Mouse (Mus musculus) natural killer cell, adult 2 months (primary cell): ENCODE measurements around the gene Epn3.

Source experiments
- DNase-seq, 2 experiments: peaks; one replicate each; pipeline ENCODE4 v3.0.0; 2022; ENCODE audit warnings: low spot score in 2 of 2

The Epn3 gene

GRCm38 (mm10) chr11:94498093-94498996 lies 1.4 kb downstream of the Epn3 start:
- DNase-seq = no peak

DNA sequence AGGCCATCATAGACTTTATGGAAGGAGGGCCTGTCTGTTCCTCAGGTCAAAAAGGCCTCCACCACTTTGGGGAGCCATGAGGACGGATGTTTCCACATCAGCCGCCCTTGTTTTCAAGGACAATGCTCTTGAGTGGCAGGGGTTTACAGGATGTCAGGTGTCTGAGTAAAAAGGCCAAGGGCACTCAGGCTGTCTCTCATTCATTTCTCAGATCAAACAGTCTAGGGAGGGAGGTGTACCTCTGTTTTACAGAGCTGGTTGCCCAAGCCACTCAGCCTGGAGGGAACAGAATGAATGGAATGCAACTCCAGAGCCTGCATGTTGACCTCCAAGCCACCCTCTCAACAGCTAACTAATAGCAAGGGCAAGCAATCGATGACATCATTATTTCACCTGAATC lies 4.4 kb downstream of the Epn3 start:
- DNase-seq = no peak

DNA sequence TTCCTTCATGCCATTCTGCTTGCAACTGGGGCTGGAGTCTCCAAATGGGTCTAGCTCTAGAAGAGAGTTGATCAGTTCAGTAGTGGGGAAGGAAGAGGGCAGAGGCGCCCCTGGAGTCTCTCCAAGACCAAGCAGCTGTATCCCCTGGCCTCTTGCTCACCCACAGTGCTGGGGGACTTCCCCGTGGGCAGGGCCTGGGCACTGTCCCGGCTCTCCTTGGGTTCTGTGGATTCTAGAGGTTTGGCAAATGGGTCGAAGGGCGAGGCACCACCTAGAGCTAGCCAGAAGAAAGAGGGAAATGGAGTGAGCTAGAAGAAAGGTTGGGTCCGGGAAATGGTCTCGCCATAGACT lies 8.1 kb downstream of the Epn3 start:
- no peak for DNase-seq

GRCm38 (mm10) chr11:94491035-94491748 lies 8.6 kb downstream of the Epn3 start:
- peak; percentile 20 to 30 for DNase-seq

GRCm38 (mm10) chr11:94489745-94490144 lies 10.0 kb downstream of the Epn3 start:
- no peak for DNase-seq

DNA sequence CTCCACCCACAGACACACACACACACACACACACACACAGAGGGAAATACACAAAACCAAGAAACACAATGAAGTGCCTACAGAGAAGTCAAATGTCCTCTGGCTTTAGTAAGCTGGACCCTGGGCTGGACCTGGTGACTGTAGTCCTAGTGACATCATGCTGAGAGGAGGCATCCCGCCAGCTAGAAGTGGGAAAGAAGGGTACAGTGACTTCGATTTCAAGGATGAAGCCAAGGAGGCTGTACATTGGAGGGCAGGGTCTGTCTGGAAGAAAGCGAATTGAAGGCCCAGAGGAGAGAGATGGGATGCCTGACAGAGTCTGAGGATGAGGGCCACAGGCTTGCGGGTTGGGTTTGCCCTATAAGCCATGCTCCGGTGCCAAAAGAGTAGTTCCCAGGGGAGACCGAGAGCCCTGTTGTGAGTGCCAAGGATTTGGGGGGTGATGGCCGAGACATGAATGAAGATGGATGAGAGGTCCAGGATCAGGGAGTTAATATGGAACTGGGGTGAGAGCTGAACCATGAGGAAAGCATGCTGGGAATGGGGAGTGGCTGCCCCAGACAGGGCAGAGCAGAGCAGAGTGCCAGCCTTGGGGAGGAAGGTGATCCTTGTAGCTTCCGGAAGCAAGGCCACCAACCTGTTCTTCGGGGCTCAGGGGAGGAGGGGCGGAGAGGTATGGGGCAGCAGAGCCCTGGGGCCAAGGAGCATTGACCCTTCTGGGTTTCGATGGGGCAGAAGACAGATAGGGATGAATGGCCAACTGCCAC lies 10.8 kb downstream of the Epn3 start:
- no peak for DNase-seq

DNA sequence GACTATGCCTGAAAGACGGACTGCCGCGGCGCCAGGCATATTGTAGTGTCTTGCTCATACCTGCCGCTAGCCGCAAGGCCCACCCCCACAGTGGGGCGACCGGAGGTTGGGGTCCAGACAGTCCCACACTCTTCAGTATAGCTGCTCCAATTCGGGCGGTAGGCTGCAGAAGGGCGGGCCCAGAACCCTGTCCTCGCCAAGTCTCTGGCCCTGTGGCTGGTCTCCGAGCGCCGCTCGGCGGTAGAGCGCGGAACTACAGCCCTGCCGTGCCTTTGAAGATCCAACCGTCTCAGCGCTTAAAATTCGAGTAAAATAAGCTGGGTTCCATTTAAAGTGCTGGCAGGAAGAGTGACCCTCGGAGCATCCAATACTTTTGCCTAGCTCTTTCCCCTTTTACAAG lies 13.8 kb downstream of the Epn3 start, which contains the start of gene Spata20:
Gene Spata20 (minus strand): TSS at position 179 of the 400 bp plus-strand sequence.
- DNase-seq = peak; percentile 53 to 57

GRCm38 (mm10) chr11:94485223-94485622 lies 14.6 kb downstream of the Epn3 start:
- no peak for DNase-seq

DNA sequence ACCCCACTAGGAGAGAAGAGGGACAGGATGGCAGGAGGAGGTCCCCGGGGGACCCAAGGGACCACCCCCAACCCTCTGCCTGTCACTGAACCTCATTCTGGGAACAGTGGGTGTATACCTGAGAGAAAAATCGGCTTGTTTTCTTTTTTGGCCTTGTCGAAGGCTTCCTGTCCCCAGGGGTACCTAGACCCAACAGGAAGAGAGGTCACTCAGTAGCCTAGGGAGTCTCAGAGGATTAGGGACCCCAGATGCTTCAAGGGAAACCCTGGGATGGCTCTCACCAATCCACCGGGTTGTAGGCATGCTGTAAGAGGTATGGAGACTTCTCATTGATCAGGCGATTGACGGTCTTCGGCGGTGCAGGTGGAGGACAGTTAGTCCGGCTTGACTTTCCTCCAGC lies 15.1 kb downstream of the Epn3 start:
- DNase-seq = no peak

- no peak for DNase-seq
Observed at GRCm38 (mm10) chr11:94483921-94484320, 15.9 kb downstream of the Epn3 start.

GRCm38 (mm10) chr11:94483436-94483835 lies 16.3 kb downstream of the Epn3 start:
- no peak for DNase-seq

DNA sequence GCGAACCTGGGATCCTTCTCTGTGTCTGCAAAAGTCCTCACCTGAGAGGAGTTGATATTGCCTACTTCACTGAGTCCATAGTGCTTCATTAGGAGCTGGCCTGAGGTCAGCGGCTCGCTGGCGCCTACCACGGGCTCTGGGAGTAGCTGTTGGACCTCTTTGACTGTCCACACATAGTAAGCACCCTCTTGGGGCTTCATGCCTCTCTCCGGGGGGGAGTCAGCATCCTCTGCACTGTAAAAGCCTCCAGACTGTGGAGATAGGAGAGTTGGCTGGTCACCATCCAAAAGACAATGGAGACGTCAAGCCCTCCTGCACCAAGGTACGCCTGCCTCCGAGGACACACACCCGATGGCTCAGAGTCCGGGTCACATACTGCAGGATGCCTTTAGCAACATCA lies 17.0 kb downstream of the Epn3 start:
- DNase-seq = no peak

GRCm38 (mm10) chr11:94481963-94482362 lies 17.8 kb downstream of the Epn3 start:
- no peak for DNase-seq

GRCm38 (mm10) chr11:94480382-94480781 lies 19.4 kb downstream of the Epn3 start:
- DNase-seq = no peak

- DNase-seq = no peak
Observed at GRCm38 (mm10) chr11:94477651-94478050, 22.1 kb downstream of the Epn3 start.

- no peak for DNase-seq
Observed at GRCm38 (mm10) chr11:94475722-94476121, 24.1 kb downstream of the Epn3 start.

DNA sequence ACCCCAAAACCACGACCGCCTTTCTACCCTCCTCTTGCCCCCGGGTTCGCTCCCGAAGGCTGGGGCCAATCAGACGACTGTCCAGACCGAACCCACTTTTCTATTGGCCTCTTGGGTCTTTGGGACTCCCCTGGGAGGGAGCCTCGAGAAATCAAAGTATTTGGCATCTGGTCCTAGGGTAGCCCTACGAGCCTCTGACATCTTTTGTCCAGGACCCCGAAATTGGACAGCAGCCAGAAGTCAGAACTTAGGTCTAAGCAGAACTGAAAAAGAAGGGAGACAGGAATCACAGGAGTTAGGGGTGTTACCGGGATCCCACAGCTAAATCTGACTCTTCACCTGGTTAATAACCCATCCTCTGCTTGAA lies 25.2 kb downstream of the Epn3 start:
- no peak for DNase-seq

- DNase-seq = peak; percentile 55 to 56
Observed at GRCm38 (mm10) chr11:94473707-94474543, 25.8 kb downstream of the Epn3 start, which contains the start of gene Cacna1g. TSS of gene Cacna1g (minus strand) at chr11:94474198.

GRCm38 (mm10) chr11:94472916-94473706 lies 26.7 kb downstream of the Epn3 start:
- DNase-seq = no peak

- no peak for DNase-seq
Observed at GRCm38 (mm10) chr11:94472585-94472915, 27.2 kb downstream of the Epn3 start.
